Mouse (Mus musculus) heart, postnatal 25 days (tissue): ENCODE data around the gene Dnajc12. TPM values are rescaled to one million over a fixed set of nuclear protein-coding genes. Genes with fewer than 3 reads are reported as not detected.
A peak's percentile ranks its signal among the peaks of the same experiment; 100 is the strongest.
"Not testable (repeated sequence)": the region's sequence is repeated elsewhere in the genome, so short reads cannot be mapped to it uniquely, and the experiment has no call there.

Source experiments
- DNase-seq: peaks from one replicate; pipeline ENCODE4 v3.0.0; 2022; ENCODE audit warnings: low spot score
- intact Hi-C: fragments of 180-260 bp; cut with DNase I; formaldehyde crosslinking; loops from one replicate; pipeline ENCODE4 v1.15.1; 2025
- total RNA-seq, 2 experiments: library from RNA; stranded (reverse); gene quantifications; 2 replicates each; pipeline ENCODE4 v1.2.3; 2021

The Dnajc12 gene
- total RNA-seq, 2 experiments from 2014 or later, result 8.7 to 11.2 TPM

DNA sequence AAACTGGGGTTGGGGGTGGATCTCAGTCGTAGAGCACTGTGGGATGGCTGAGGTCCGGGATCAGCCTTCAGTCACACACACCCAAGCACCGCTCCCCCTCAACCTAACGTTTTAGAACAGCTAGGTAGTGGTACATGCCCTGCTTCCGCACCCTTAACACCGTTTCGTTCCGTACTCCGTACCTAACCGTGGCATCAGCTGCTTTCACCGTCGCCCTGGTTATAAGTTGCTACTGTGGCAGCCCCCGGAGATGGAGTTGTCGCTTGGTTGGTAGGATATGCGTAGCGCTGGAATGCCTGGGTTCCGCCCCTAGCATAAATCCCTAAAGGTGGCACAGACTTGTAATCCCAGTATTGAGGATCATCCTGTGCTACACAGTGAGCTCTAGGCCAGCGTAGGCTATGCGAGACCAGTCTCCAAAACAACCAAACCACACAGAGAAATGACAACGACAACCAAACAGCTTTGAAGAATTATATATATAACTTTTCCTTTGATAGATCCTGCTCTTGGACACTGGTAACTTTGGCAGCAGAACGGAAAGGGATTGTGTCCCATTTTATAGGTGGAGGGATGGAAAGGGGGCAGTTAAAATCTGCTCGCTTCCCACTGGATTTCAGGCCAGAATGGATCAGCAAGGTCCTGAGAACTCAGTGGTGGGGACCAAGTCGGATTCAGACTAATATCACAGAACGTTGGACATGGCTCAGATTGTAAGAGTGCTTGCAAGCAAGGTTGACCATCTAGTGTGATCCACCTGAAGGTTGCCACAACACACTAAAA, 554 bp upstream of the Dnajc12 start, which contains the start of gene Sirt1:
Gene Sirt1, minus strand, starts transcription at position 207 of the 783 bp plus-strand sequence.
- intact Hi-C loops, result loop anchor here (5.0 kb wide), 1 partner anchor 139 kb away; the partner anchor contains the start of gene Herc4
- DNase-seq, result no peak

DNA sequence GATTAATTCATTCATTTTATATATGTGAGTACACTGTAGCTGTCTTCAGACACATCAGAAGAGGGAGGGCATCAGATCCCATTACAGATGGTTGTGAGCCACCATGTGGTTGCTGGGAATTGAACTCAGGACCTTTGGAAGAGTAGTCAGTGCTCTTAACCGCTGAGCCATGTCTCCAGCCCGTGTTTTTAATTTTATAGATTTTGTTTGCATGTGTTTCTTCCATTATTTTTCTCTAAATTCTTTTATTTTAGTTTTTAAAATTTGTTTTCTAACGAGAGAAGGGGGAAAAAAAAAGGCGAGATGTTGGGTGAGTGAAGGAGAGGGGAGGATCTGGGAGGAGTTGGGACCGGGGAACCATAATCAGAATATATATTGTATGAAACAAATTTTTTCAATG, 3.7 kb downstream of the Dnajc12 start:
- intact Hi-C loops, result loop anchor here (5.0 kb wide), 1 partner anchor 41 kb away; no protein-coding TSS in a partner anchor
- DNase-seq, result not testable (repeated sequence)

DNA sequence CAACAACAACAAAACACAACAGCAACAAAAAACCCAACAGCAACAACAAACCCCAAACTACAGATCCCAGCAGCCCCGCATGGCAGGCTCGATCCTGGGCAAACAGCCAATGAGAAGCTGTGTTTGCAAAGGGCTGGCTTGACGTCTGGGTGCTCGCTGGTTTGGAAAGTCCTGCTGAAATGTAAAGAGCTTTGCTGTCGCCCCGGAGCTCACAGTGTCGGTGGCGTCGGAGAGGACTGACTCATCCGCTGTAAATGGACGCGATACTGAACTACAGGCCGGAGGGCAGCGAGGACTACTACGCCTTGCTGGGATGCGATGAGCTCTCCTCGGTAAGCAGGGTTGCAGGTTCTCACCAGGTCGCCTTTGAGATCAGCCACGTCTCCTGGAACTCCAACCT, 4.2 kb downstream of the Dnajc12 start:
- intact Hi-C loops, result loop anchor here (5.0 kb wide), 1 partner anchor 41 kb away; no protein-coding TSS in a partner anchor
- peak; percentile 47 for DNase-seq

- intact Hi-C loops, result loop anchor here (5.0 kb wide), 1 partner anchor 40 kb away; no protein-coding TSS in a partner anchor
- DNase-seq, result no peak
Observed at GRCm38 (mm10) chr10:63386991-63387390, 4.7 kb downstream of the Dnajc12 start.

DNA sequence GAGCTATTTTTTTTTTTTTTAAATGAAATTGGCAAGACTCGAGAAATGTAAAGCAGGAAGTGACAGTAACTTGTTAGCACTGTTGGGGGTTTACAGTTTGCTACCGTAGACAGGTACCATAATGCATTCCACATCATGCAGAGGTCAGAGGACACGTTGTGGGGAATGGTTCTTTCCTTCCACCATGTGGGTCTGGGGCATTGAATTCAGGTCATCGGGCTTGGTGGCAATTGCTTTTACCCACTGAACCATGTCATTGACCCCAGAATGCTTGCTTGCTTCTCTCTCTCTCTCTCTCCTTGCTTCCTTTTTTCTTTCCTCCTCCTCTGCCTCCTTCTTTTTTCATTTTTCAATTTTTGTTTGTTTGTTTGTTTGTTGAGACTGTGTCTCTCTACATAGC, 6.7 kb downstream of the Dnajc12 start:
- intact Hi-C loops, result loop anchor here (5.0 kb wide), 1 partner anchor 38 kb away; no protein-coding TSS in a partner anchor
- DNase-seq, result no peak

- DNase-seq, result no peak
- intact Hi-C loops, result no loop called here
Observed at GRCm38 (mm10) chr10:63396963-63397362, 14.7 kb downstream of the Dnajc12 start.

- no peak for DNase-seq
- intact Hi-C loops, result no loop called here
Observed at GRCm38 (mm10) chr10:63402731-63403504, 20.7 kb downstream of the Dnajc12 start.

- DNase-seq, result no peak
- intact Hi-C loops, result no loop called here
Observed at GRCm38 (mm10) chr10:63403636-63404035, 21.4 kb downstream of the Dnajc12 start.

DNA sequence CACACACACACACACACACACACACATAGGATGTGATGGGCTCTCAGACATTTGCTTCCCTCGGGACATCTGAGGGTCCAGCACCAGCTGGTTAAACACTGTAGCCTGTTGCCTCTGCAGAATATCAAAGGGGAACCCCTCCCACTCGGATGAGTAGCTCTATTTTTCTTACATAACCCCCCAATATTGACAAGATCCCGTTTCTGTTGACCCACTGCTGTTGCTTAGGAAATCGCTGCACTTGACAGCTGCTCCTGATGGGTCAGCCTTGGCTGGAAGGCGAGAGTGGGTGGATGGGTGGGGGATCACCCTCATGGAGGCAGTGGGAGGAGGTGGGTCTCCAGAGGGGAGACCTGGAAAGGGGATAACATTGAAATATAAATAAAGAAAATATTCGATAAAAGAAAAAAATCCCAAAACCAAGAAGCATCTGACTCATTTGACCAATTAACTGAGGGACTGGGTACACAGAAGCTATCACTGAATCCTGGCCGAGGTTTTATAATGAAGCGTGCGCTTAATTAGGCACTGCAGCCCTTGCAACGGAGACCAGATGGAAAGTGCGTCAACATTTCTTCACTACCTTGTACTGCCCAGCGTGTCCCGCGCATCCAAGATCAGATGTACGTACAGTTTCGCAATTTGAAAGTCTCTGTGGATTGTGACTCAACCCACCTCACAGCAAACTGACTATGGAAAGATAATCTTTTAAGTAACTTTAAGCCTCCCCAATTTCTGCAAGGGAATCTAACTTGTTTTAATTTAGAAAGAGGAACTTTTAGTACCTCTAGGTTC, 28.1 kb downstream of the Dnajc12 start:
- no peak for DNase-seq

DNA sequence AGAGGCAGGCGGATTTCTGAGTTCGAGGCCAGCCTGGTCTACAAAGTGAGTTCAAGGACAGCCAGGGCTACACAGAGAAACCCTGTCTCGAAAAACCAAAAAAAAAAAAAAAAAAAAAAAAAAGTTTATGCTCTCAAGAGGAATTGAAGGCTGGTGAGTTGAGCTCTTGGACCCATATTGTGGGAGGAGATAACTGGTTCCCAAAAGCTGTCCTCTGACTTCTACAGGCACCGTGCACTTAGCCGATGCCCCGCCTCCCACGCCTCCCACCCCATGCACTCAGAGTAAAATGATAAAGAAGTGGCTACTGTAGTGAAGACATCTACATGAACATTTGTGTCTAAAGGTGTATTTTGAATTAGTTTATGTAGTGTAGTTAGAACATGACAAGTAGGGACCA, 29.4 kb downstream of the Dnajc12 start:
- intact Hi-C loops, result not testable (repeated sequence)

More for the DNA sequence above, 28.1 kb downstream of the Dnajc12 start:
- intact Hi-C loops, result no loop called here

DNA sequence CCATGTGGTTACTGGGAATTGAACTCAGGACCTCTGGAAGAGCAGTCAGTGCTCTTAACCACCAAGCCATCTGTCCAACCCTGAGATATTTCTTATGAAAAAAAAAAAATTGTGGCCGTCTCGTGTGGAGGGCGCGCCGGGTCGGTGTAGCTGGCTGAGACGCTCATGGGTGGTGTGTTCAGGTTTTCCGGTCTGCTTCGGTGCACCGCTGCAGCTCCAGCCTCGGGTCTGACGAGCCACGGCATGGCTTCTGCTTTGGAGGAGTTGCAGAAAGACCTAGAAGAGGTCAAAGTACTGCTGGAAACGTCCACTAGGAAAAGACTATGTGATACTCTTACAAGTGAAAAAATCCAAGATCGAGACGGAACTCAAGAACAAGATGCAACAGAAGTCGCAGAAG, 30.5 kb downstream of the Dnajc12 start:
- DNase-seq, result no peak
- intact Hi-C loops, result no loop called here

More for the DNA sequence above, 29.4 kb downstream of the Dnajc12 start:
- not testable (repeated sequence) for DNase-seq

DNA sequence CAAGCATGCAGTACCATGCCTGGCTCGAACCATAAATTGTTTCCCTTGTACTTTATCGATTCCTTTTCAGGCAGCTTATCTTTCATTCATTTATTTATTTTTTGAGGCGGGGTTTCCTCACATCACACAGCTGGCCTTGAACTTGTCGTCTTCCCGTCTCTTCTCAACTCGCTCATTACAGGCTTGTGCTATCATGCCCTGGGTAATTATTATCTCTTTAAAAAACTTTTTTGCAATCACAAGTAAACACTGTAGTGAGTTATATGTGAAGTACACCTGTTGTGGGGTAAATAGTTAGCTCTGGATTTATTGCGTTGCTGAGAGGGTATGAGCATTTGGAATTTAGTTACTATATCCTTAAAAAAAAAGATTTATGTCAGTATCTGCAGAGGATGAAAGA, 33.0 kb downstream of the Dnajc12 start:
- intact Hi-C loops, result no loop called here
- DNase-seq, result no peak

DNA sequence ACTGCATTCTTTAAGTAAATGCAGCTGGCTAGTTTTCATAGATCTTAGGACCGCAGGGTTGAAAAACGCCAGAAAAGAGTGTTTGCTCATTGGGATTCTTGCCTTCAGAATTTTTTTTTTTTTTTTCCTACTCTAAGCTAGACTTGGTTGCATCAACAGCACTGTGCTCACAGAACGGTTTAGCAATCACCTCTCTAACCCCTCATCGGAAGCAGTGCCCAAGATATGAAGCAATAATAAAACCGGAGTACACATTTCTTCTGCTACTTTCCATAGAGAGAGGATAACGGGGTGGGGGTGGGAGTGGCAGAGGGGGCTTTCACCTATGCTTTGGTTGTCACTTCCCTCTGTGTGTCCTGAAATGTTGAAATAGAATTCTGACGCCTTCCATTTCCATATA, 33.6 kb downstream of the Dnajc12 start:
- DNase-seq, result no peak
- intact Hi-C loops, result no loop called here

DNA sequence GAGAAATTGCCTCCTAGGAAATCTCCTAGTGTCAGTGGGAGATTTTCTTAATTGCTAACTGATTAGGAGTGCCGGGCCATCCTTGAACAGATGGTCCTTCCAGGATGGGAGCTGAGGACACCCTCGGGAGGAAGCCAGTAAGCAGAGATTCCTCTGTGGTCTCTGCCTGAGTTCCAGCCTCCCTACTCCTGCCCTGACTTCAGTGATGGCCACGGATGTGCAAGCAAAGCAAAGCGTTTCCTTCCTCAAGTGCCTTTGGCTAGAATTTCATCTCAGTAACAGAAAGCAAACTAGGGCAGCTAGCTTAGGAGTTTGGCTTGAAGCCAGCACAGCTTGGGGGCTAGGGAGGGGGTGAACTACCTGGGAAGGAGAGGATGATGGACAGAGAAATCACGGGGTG, 34.8 kb downstream of the Dnajc12 start:
- intact Hi-C loops, result no loop called here
- no peak for DNase-seq

DNA sequence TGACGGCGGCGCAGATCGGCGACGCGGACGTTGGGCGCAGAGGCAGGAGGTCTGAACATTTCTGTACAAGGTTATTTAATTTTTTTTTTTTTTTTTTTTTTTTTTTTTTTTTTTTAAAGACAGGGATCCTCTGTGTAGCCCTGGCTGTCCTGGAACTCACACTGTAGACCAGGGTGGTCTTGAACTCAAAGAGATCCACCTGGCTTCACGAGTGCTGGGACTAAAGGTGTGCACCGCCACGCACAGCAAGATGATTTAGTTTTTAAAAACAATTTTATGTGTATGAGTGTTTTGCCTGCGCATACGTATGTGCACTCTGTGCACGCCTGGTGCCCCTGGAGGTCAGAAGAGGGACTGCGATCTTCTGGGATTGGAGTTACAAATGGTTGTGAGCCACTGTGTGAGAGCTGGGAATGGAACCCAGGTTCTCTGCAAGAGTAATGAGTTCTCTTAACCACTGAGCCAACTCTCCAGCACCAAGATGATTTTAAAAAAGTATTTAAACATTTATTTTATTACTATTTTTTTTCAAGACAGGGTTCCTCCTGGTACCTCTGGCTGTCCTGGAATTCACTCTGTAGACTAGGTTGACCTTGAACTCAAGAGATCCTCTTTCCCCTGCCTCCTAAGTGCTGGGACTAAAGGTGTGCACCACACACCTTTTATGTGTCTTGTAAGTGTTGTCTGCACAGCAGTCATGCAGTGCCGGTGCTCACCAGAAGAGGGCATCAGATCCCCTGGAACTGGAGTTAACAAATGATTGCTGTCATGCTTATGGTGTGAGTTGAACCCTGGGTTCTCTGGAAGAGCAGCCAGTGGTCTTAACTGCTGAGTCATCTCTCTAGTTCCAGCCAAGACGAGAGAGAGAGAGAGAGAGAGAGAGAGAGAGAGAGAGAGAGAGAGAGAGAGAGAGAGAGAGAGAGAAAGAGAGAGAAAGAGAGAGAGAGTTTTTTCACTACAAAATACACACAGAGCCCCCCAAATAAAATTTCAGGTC, 39.8 kb downstream of the Dnajc12 start, which contains the start of gene Gm7075:
Gene Gm7075, minus strand, starts transcription at position 51 of the 997 bp plus-strand sequence.
- intact Hi-C loops, result loop anchor here (5.0 kb wide), 1 partner anchor 150 kb away; no protein-coding TSS in a partner anchor
- no peak for DNase-seq

DNA sequence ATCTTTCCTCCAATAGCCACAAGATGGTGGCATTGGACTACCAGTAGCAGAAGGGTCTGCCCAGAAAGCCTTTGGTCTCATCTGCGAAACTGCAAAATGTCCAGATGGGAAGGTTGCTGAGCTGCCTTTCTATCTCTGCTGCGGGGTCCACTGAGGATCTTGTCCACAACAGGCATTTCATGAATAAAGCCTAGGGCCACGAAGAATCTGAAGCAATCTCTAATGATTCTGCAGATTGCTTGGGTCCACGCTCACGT, 40.4 kb downstream of the Dnajc12 start:
- intact Hi-C loops, result loop anchor here (5.0 kb wide), 1 partner anchor 150 kb away; no protein-coding TSS in a partner anchor

DNA sequence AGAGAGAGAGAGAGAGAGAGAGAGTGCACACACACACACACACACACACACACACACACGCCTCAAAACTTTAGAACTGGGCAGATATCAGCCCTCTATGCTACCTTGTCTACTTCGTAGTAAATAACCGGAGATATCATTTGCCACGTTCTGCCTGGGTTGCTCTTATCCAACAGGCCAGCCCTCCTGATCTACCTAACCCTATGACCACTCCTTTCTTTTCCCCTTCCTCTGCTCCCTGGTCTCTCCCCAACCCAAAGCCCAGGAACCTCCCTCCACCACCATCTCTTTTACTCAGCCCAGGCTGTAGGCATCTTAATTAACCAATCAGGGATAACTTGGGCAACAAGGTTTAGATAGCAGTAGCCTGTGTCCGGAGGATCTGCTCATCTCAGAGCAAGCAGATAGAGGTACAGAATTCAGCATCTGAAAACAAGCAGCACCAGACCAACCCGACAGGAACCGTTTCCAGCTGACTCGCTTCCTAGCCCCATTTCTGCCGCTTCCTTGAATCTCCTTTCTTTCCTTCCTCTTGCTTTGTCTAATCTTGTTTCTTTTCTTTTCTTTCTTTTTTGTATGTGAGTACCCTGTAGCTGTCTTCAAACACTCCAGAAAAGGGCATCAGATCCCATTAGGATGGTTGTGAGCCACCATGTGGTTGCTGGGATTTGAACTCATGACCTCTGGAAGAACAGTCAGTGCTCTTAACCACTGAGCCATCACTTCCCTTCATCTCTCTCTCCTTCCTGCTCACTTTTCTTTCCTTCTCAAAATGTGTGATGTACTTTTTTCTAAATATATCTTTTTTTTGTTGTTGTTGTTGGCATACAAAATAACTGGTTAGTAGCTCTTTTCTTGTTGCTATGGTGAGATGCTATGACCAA, 41.6 kb downstream of the Dnajc12 start:
- intact Hi-C loops, result loop anchor here (5.0 kb wide), 1 partner anchor 148 kb away; no protein-coding TSS in a partner anchor
- no peak for DNase-seq

More for the DNA sequence above, 40.4 kb downstream of the Dnajc12 start:
- DNase-seq, result no peak

DNA sequence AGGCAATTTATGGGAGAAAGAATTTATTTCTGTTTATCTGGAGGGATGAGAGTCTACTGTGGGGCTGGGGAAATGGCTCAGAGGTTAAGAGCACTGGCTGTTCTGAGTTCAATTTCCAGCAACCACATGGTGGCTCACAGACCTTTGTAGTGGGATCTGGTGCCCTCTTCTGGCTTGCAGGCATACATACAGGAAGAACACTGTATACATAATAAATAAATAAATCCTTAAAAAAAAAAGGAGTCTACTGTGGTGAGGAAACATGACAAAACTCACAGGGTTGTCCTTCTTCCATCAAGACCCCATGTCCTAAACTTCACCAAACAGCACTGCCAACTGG, 42.2 kb downstream of the Dnajc12 start:
- intact Hi-C loops, result loop anchor here (5.0 kb wide), 1 partner anchor 148 kb away; no protein-coding TSS in a partner anchor
- DNase-seq, result no peak
